Mouse (Mus musculus): Measurements from ENCODE around the gene Dapp1. TPM values are rescaled to one million over a fixed set of nuclear protein-coding genes. Genes with fewer than 3 reads are reported as not detected.

The Dapp1 gene
- polyA plus RNA-seq, 1 experiment from 2014 or later = 10.3 TPM

DNA sequence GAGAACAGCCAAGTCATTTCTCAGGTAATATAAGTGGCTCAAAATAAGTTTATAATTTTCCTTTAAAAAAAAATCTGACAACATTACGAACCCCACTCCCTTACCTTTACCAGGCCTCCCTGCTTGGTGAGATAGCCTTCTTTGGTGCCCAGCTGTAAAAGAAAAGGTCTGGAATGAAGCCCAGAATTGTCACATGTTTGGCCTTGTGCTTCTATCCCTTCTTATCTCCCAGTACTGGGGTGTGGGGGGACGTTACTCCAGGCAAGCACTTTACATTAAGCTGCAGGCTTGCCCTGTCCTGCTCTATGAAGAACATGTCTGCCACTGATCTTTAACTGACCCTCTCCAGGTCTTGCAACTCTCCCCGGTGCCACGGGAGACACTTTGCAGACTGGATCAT is 40.6 kb downstream of the Dapp1 start:
- H3K4me1 ChIP-seq (ENCODE audit: insufficient read depth) = peaks cover 45% of the 10 kb centered on the region
- TF ChIP-seq EP300 (IDR thresholded peaks at IDR 0.05; ENCODE audit: low read depth) (peak; percentile 92), CTCF (IDR thresholded peaks at IDR 0.05; ENCODE audit: low read depth) (no peak)
- no peaks in the 10 kb centered on the region for H3K27me3 ChIP-seq (ENCODE audit: insufficient read depth, low read length)
- peaks cover 26% of the 10 kb centered on the region for H3K36me3 ChIP-seq (replicated peaks; ENCODE audit: insufficient read depth, low read length)
- DNase-seq (peak; percentile 55), ATAC-seq (peak; percentile 87)
- peak overlapping the region; percentile 55 for H3K27ac ChIP-seq (ENCODE audit: low read depth)
- 32% methylated on average over 4 of the region's 4 CpGs for WGBS (ENCODE audit: insufficient replicate concordance)
- 0 out of 2 replicates have a peak overlapping the region, but pooled peaks have one; percentile 26 for H3K9ac ChIP-seq (replicated peaks)
- H3K4me2 ChIP-seq (ENCODE audit: low read depth, low read length) = peak overlapping the region; percentile 16
- no peak overlapping the region for H3K4me3 ChIP-seq (ENCODE audit: low read depth, low read length)
- no peaks in the 10 kb centered on the region for H3K9me3 ChIP-seq (ENCODE audit: low read length)

DNA sequence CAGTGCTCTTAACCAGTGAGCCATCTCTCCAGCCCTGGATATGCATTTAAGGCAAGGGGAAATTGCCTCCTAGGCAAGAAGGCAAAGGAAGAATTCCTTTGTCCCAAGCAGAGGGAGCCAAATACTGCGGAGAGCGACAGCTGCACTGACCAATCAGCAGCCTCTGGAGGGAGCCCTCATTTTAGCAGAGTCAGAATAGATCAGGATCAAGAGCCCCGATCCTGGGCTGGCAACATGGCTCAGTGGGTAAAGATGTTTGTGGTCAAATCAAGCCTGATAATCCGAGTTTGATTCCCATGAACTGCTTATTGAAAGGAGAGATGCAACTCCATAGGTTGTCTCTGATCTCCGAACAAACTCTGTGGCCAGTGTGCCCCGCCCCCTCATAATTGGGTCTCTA is 42.7 kb downstream of the Dapp1 start:
- Histone ChIP-seq H3K9ac (replicated peaks) (no peak overlapping the region), H3K9me3 (ENCODE audit: low read length) (no peaks in the 10 kb centered on the region), H3K27me3 (ENCODE audit: insufficient read depth, low read length) (no peaks in the 10 kb centered on the region), H3K4me3 (ENCODE audit: low read depth, low read length) (no peak overlapping the region), H3K4me2 (ENCODE audit: low read depth, low read length) (no peak overlapping the region), H3K27ac (ENCODE audit: low read depth) (no peak overlapping the region), H3K36me3 (replicated peaks; ENCODE audit: insufficient read depth, low read length) (peaks cover 44% of the 10 kb centered on the region), H3K4me1 (ENCODE audit: insufficient read depth) (peaks cover 32% of the 10 kb centered on the region)
- peak; percentile 35 for DNase-seq
- 61% methylated on average over 6 of the region's 6 CpGs for WGBS (ENCODE audit: insufficient replicate concordance)
- no peak for ATAC-seq
- peak; percentile 54 for TF ChIP-seq CTCF (IDR thresholded peaks at IDR 0.05; ENCODE audit: low read depth)
- no peak for TF ChIP-seq EP300 (IDR thresholded peaks at IDR 0.05; ENCODE audit: low read depth)

DNA sequence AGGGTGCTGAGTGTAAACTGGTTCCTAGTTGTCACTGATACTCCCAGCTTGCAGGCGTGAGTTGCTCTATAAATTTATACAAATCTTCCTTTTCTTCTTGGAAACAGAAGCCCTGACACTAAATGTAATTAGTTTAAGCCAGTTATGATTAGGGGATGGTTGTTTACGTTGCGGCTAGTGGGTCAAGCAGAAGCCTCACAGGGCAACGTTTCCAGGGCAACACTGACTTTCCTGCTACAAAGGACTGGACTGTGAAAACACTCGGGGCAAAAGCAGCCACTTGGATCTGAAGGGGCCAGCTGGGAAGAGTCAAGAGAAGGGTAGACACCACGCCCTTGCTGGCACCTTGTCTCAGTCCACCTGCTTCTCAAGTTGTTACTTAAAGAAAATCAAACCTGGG is 44.8 kb downstream of the Dapp1 start:
- TF ChIP-seq CTCF (IDR thresholded peaks at IDR 0.05; ENCODE audit: low read depth) (no peak), EP300 (IDR thresholded peaks at IDR 0.05; ENCODE audit: low read depth) (no peak)
- no peak overlapping the region for H3K27ac ChIP-seq (ENCODE audit: low read depth)
- H3K4me1 ChIP-seq (ENCODE audit: insufficient read depth) = peaks cover 18% of the 10 kb centered on the region
- no peaks in the 10 kb centered on the region for H3K27me3 ChIP-seq (ENCODE audit: insufficient read depth, low read length)
- no peak overlapping the region for H3K4me3 ChIP-seq (ENCODE audit: low read depth, low read length)
- H3K36me3 ChIP-seq (replicated peaks; ENCODE audit: insufficient read depth, low read length) = peaks cover 52% of the 10 kb centered on the region
- DNase-seq (no peak), ATAC-seq (no peak)
- H3K4me2 ChIP-seq (ENCODE audit: low read depth, low read length) = no peak overlapping the region
- H3K9ac ChIP-seq (replicated peaks) = no peak overlapping the region
- whole genome bisulfite sequencing (ENCODE audit: insufficient replicate concordance) = 72% methylated on average over 6 of the region's 6 CpGs
- no peaks in the 10 kb centered on the region for H3K9me3 ChIP-seq (ENCODE audit: low read length)

DNA sequence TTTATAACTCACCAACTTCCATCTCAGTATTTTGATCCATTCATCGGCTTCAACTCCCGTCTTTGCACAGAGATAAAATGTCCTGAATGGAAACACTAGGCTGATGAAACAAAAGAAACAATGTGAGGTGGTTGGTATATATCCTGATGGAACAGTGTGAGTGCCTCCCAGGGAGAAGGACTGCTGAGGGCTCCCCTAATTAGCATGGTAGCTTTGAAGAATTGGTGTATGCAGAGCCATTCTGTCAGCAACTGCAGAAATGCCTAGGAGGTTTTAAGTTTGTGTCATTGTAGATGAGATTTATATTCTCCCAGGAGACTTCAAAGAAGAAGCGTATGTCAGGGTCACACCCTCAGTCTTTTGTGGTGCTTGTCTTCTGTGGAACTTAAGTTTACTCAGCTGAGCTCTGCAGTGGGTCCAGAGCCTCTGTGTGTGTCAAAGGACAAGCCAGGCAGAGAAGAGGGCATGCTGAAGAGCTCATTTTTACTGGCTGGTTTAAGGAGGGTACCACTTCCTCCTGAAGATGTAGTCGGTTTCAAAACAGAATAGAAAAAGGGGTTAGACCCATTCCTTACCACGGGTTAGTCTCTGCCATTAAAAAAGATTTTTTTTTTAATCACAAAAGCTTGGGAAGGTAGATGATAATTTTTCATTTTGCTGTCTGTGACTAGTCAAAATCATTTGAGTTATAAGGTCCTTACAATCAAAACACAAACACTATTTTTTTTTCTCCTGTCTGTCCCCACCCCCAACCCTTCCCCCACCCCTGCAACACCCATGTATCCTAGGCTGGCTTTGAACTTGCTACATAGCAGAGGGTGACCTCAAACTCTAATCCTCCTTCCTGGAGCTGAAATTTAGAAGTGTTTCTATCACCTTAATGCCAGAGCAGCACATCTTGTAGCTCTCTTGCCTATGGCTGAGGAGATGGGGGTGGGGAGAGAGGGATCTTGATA is 45.5 kb downstream of the Dapp1 start:
- no peak for ATAC-seq
- no peaks in the 10 kb centered on the region for H3K27me3 ChIP-seq (ENCODE audit: insufficient read depth, low read length)
- DNase-seq = no peak
- no peaks in the 10 kb centered on the region for H3K9me3 ChIP-seq (ENCODE audit: low read length)
- no peak overlapping the region for H3K9ac ChIP-seq (replicated peaks)
- H3K4me3 ChIP-seq (ENCODE audit: low read depth, low read length) = no peak overlapping the region
- WGBS (ENCODE audit: insufficient replicate concordance) = 69% methylated on average over 5 of the region's 5 CpGs
- H3K4me2 ChIP-seq (ENCODE audit: low read depth, low read length) = no peak overlapping the region
- H3K4me1 ChIP-seq (ENCODE audit: insufficient read depth) = peaks cover 11% of the 10 kb centered on the region
- H3K27ac ChIP-seq (ENCODE audit: low read depth) = no peak overlapping the region
- TF ChIP-seq EP300 (IDR thresholded peaks at IDR 0.05; ENCODE audit: low read depth) (no peak), CTCF (IDR thresholded peaks at IDR 0.05; ENCODE audit: low read depth) (no peak)
- H3K36me3 ChIP-seq (replicated peaks; ENCODE audit: insufficient read depth, low read length) = peaks cover 56% of the 10 kb centered on the region

DNA sequence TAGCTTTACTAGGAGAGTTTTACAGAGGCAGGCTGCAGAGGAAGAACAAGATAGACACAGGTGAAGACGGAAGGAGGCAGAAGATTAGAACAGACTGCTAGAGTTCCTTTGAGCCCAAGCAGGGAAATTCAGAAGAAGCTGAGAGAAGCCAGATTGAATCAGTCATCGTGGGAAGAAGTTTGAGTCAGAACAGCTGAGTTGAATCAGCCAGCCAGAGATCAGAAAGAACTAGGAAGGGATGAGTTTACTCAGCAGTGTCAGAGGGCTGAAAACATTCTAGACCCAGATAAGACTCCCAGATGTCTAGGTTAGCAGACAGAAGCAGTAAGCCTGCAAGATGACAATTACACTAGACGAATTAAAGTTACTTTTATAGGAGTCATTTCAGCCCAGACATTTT is 47.4 kb downstream of the Dapp1 start:
- DNase-seq = no peak
- peaks cover 58% of the 10 kb centered on the region for H3K36me3 ChIP-seq (replicated peaks; ENCODE audit: insufficient read depth, low read length)
- 64% methylated on average over 3 of the region's 3 CpGs for whole genome bisulfite sequencing (ENCODE audit: insufficient replicate concordance)

DNA sequence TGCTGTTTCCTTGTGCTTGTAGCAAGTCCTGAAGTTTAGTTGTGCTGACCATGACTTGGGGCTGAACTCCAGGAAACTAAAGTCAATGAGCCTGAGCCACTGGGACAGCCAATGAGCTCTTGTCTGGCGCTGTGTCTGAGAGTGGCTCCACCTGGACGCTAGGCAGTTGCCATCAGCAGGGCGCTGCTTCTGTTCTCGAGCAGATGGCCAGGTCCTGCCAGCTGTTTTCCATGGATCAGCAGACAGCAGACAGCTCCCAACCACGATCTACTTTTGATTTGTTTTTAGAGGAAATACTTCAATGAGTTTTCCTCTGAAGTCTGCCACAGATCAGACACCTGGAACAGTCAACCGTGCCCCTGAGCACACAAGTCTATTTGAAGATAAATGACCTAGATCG is 48.6 kb downstream of the Dapp1 start:
- H3K9me3 ChIP-seq (ENCODE audit: low read length) = no peaks in the 10 kb centered on the region
- 79% methylated on average over 7 of the region's 7 CpGs for WGBS (ENCODE audit: insufficient replicate concordance)
- H3K4me1 ChIP-seq (ENCODE audit: insufficient read depth) = no peaks in the 10 kb centered on the region; the same call in 1 of the 2 replicates
- peaks cover 59% of the 10 kb centered on the region for H3K36me3 ChIP-seq (replicated peaks; ENCODE audit: insufficient read depth, low read length)
- no peaks in the 10 kb centered on the region for H3K27me3 ChIP-seq (ENCODE audit: insufficient read depth, low read length)
- H3K27ac ChIP-seq (ENCODE audit: low read depth) = no peak overlapping the region
- no peak overlapping the region for H3K4me3 ChIP-seq (ENCODE audit: low read depth, low read length)
- H3K9ac ChIP-seq (replicated peaks) = no peak overlapping the region
- H3K4me2 ChIP-seq (ENCODE audit: low read depth, low read length) = no peak overlapping the region
- ATAC-seq (no peak), DNase-seq (no peak)
- TF ChIP-seq CTCF (IDR thresholded peaks at IDR 0.05; ENCODE audit: low read depth) (no peak), EP300 (IDR thresholded peaks at IDR 0.05; ENCODE audit: low read depth) (no peak)

More for the DNA sequence above, 47.4 kb downstream of the Dapp1 start:
- H3K9me3 ChIP-seq (ENCODE audit: low read length) = no peaks in the 10 kb centered on the region
- no peaks in the 10 kb centered on the region for H3K27me3 ChIP-seq (ENCODE audit: insufficient read depth, low read length)
- H3K4me2 ChIP-seq (ENCODE audit: low read depth, low read length) = no peak overlapping the region
- TF ChIP-seq CTCF (IDR thresholded peaks at IDR 0.05; ENCODE audit: low read depth) = no peak
- no peak for TF ChIP-seq EP300 (IDR thresholded peaks at IDR 0.05; ENCODE audit: low read depth)
- ATAC-seq = no peak
- H3K9ac ChIP-seq (replicated peaks) = no peak overlapping the region
- H3K4me1 ChIP-seq (ENCODE audit: insufficient read depth) = peaks cover 2% of the 10 kb centered on the region; the same call in 1 of the 2 replicates
- H3K27ac ChIP-seq (ENCODE audit: low read depth) = no peak overlapping the region
- no peak overlapping the region for H3K4me3 ChIP-seq (ENCODE audit: low read depth, low read length)

Measured in liver, postnatal 0 days (tissue).